Mouse (Mus musculus): Measurements from ENCODE around the gene C2cd4d.

DNA sequence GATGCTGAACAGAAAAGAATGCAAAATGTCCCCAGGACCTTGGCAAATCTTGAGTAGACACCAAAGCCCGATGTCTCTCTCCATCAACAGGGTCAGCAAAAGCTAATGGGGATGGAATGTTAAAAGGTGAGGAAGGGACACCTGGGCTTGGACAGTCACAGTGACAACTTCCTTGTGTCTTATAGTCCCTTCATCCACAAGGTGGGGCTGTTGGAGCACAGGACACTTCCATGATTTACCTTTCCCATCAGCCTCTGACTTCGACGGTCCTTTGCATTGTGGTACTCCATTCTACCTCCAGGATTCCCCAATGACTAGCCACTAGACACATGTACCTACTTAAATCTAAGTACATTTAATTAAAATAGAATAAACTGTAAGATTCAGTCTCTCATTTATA is 33.6 kb upstream of the C2cd4d start:
- TF ChIP-seq TAL1 (IDR thresholded peaks at IDR 0.05; ENCODE audit: low read length) = no peak
- TF ChIP-seq GATA1 (IDR thresholded peaks at IDR 0.05; ENCODE audit: low read length) = no peak
